26 mouse cellular contexts compared by ENCODE assay signal in genomic region chr17:71024071-71024470, GRCm38 (mm10). TPM values are rescaled to one million over a fixed set of nuclear protein-coding genes. Genes with fewer than 3 reads are reported as not detected.
A peak's percentile ranks its signal among the peaks of the same experiment; 100 is the strongest.
DNase-seq lines count a peak whose midpoint lies in the region; ATAC-seq and TF ChIP-seq lines count a peak whose summit lies in the region.
"Had no signal": no experiment of that assay in that cellular context is flagged by ENCODE, and none has a peak within 500 bp of the region (broad histone marks: within the 10 kb centered on the region; RNA-seq: fewer than 3 reads in every experiment).

No protein-coding gene starts in this region.

- 66% methylated on average over 10 of the region's 10 CpGs for WGBS in heart, embryonic 16.5 days

- peaks cover 9% of the 10 kb centered on the region; the same call in 1 of the 2 replicates for H3K36me3 ChIP-seq in heart, embryonic 16.5 days (ENCODE audit: control insufficient read depth, insufficient read depth)
- H3K36me3 ChIP-seq: G1E; hindbrain, embryonic 10.5 days; kidney, embryonic 15.5 days; limb, embryonic 13.5 days; lung, embryonic 15.5 days; midbrain, embryonic 12.5 days; neural tube, embryonic 13.5 days; stomach, embryonic 15.5 days had no signal

- peaks cover 45% of the 10 kb centered on the region for H3K4me1 ChIP-seq in heart, embryonic 16.5 days (ENCODE audit: control insufficient read depth, insufficient read depth, low read length)
- H3K4me1 ChIP-seq: midbrain, embryonic 12.5 days; stomach, embryonic 15.5 days had no signal

- H3K9ac ChIP-seq in heart, embryonic 16.5 days (ENCODE audit: low read length), result no peak overlapping the region
- H3K9ac ChIP-seq: kidney, embryonic 15.5 days; limb, embryonic 13.5 days; lung, embryonic 15.5 days; midbrain, embryonic 12.5 days; neural tube, embryonic 13.5 days; stomach, embryonic 15.5 days had no signal

- no peak for TF ChIP-seq CTCF in gastrocnemius, adult 2 months (IDR thresholded peaks at IDR 0.05)

- intact Hi-C loops in gastrocnemius, adult 2 months (cut with DNase I), result no loop called here
- intact Hi-C loops in heart, postnatal 36 days (cut with DNase I), result no loop called here

- ATAC-seq in heart, embryonic 16.5 days (replicated peaks; ENCODE audit: extremely low read depth, insufficient read depth, low FRiP score), result peak; percentile 50; the same call in 1 of the 2 replicates
- ATAC-seq in megakaryocyte progenitor cell, adult 5-6 weeks (replicated peaks; ENCODE audit: poor library complexity), result no peak
- ATAC-seq: forebrain, embryonic 14.5 days; hindbrain, embryonic 16.5 days had no signal

- DNase-seq in gastrocnemius, adult 2 months, result no peak
- no peak for DNase-seq in gastrocnemius, adult 8-10 months (ENCODE audit: low spot score in 2 of 2)
- DNase-seq in heart, adult 8-10 months (ENCODE audit: low spot score), result peak; percentile 65
- DNase-seq in heart, postnatal 36 days, result peak; percentile 51 to 57
- DNase-seq in adrenal gland, postnatal 25 days, result no peak
- DNase-seq: adrenal gland, adult 8-10 months; cerebellum, adult 11 months; cerebellum, adult 9-10 months; cerebellum, postnatal 36 days; gastrocnemius, postnatal 36 days; kidney, adult 18-20 months; kidney, postnatal 25 days; right cerebral cortex, postnatal 4 days had no signal

- H3K27me3 ChIP-seq in heart, embryonic 16.5 days (ENCODE audit: control insufficient read depth, insufficient read depth, low read length), result no peaks in the 10 kb centered on the region
- H3K27me3 ChIP-seq: kidney, embryonic 15.5 days; limb, embryonic 13.5 days; lung, embryonic 15.5 days; midbrain, embryonic 12.5 days; neural tube, embryonic 13.5 days; stomach, embryonic 15.5 days had no signal

- no peaks in the 10 kb centered on the region for H3K9me3 ChIP-seq in heart, embryonic 16.5 days (replicated peaks; ENCODE audit: control insufficient read depth, low read length)
- H3K9me3 ChIP-seq: G1E; hindbrain, embryonic 10.5 days; kidney, embryonic 15.5 days; limb, embryonic 13.5 days; lung, embryonic 15.5 days; midbrain, embryonic 12.5 days; neural tube, embryonic 13.5 days; stomach, embryonic 15.5 days had no signal

- H3K4me2 ChIP-seq in heart, embryonic 16.5 days (ENCODE audit: low read depth, low read length), result peak overlapping the region; percentile 40
- H3K4me2 ChIP-seq: kidney, embryonic 15.5 days; limb, embryonic 13.5 days; liver, embryonic 11.5 days; lung, embryonic 15.5 days; midbrain, embryonic 12.5 days; neural tube, embryonic 13.5 days; stomach, embryonic 15.5 days had no signal

- H3K4me3 ChIP-seq in gastrocnemius, adult 2 months, result peak overlapping the region; percentile 81
- H3K4me3 ChIP-seq in heart, embryonic 16.5 days (ENCODE audit: low read length), result 0 out of 2 replicates have a peak overlapping the region, but pooled peaks have one; percentile 10
- H3K4me3 ChIP-seq: hindbrain, embryonic 10.5 days; kidney, embryonic 15.5 days; limb, embryonic 13.5 days; lung, embryonic 15.5 days; midbrain, embryonic 12.5 days; neural tube, embryonic 13.5 days; stomach, embryonic 15.5 days had no signal

- peak overlapping the region; percentile 97 for H3K27ac ChIP-seq in gastrocnemius, adult 2 months
- H3K27ac ChIP-seq in heart, embryonic 16.5 days (ENCODE audit: low read length), result peak overlapping the region; percentile 74
- H3K27ac ChIP-seq: hindbrain, embryonic 10.5 days; kidney, embryonic 15.5 days; limb, embryonic 13.5 days; lung, embryonic 15.5 days; midbrain, embryonic 12.5 days; neural tube, embryonic 13.5 days; stomach, embryonic 15.5 days had no signal

RNA-seq across cellular contexts. Expression of gene Myl12a, which starts 21.4 kb away (rescaled TPM):
- 100 to 1,000 TPM; 301 to 553 TPM for total RNA-seq in gastrocnemius, adult 2 months (2021)
- 100 to 1,000 TPM; 326 to 366 (median 337) TPM for total RNA-seq in gastrocnemius, adult 8-10 months (2022)
- 1,000 to 10,000 TPM in 3 of 4 experiments, 100 to 1,000 TPM in 1; 878 to 1,206 (median 1,167) TPM for total RNA-seq in heart, adult 8-10 months (2022)
- 666 and 686 TPM in 2 replicates for polyA plus RNA-seq in heart, embryonic 16.5 days (2015; fragmentation: Nextera tagmentation; extraction: Ambion mirVana)
- total RNA-seq in heart, postnatal 36 days (2021), result 1,000 to 10,000 TPM; 1,077 to 1,160 TPM
- total RNA-seq in megakaryocyte progenitor cell, adult 5-6 weeks (2015), result 307 and 338 TPM in 2 replicates
- 150 and 188 TPM in 2 replicates for total RNA-seq in megakaryocyte progenitor cell, adult 5-6 weeks (2017)
- total RNA-seq in adrenal gland, postnatal 25 days (2021), result 231 and 295 TPM in 2 replicates

RNA-seq across cellular contexts. Expression of gene Myom1, which starts 21.6 kb away (rescaled TPM):
- 1,000 to 10,000 TPM; 1,223 to 1,379 TPM for total RNA-seq in gastrocnemius, adult 2 months (2021)
- 1,000 to 10,000 TPM; 1,304 to 1,591 (median 1,439) TPM for total RNA-seq in gastrocnemius, adult 8-10 months (2022)
- 1,000 to 10,000 TPM; 1,005 to 1,153 (median 1,086) TPM for total RNA-seq in heart, adult 8-10 months (2022)
- 216 and 224 TPM in 2 replicates for polyA plus RNA-seq in heart, embryonic 16.5 days (2015; fragmentation: Nextera tagmentation; extraction: Ambion mirVana)
- total RNA-seq in heart, postnatal 36 days (2021), result 1,000 to 10,000 TPM; 1,078 to 1,194 TPM
- total RNA-seq in megakaryocyte progenitor cell, adult 5-6 weeks (2015), result 0.20 and 0.30 TPM in 2 replicates
- 0.33 and 0.34 TPM in 2 replicates for total RNA-seq in megakaryocyte progenitor cell, adult 5-6 weeks (2017)
- total RNA-seq in adrenal gland, postnatal 25 days (2021), result 2.9 and 4.6 TPM in 2 replicates

Comparison
In these comparisons a context has a peak if more than half of its experiments do, and no peak if none do; other contexts are left out.
1. DNase-seq: peak in heart, adult 8-10 months (single experiment) and heart, postnatal 36 days (2 of 2); none in gastrocnemius, adult 2 months (single experiment), gastrocnemius, adult 8-10 months (0 of 2) and adrenal gland, postnatal 25 days (single experiment).
2. RNA of gene Myom1, which starts 21.6 kb away (total RNA-seq): 1,304 to 1,591 TPM in gastrocnemius, adult 8-10 months, 1,223 to 1,379 TPM in gastrocnemius, adult 2 months, 1,078 to 1,194 TPM in heart, postnatal 36 days and 1,005 to 1,153 TPM in heart, adult 8-10 months; 2.9 to 4.6 TPM in adrenal gland, postnatal 25 days and 0.20 to 0.34 TPM in megakaryocyte progenitor cell, adult 5-6 weeks; every median in the first group is over 100 times any median in the second.